Mouse (Mus musculus): ENCODE measurements around the gene Dusp19. TPM values are rescaled to one million over a fixed set of nuclear protein-coding genes. Genes with fewer than 3 reads are reported as not detected.
A peak's percentile ranks its signal among the peaks of the same experiment; 100 is the strongest.

The Dusp19 gene
- 10 to 100 TPM in 1 of 2 experiments, 1 to 10 TPM in 1; 9.0 to 13.3 TPM for total RNA-seq (2021)
- long read RNA-seq, experiment 1, transcript Dusp19-201 (4 exons, 1,632 nt): major isoform, 7 of 8 reads
- long read RNA-seq, experiment 1, partial matches to known transcripts: 0 of 8 reads
- long read RNA-seq, experiment 1, other reads (novel, unspliced or antisense): 0 of 8 reads
- long read RNA-seq, experiment 2, transcript Dusp19-201 (4 exons, 1,632 nt): major isoform, 8 of 13 reads
- long read RNA-seq, experiment 2, partial matches to known transcripts: 0 of 13 reads
- long read RNA-seq, experiment 2, other reads (novel, unspliced or antisense): 1 of 13 reads

GRCm38 (mm10) chr2:80616854-80617737 is at the start of gene Dusp19, which contains the start of gene Nup35:
TSS of gene Dusp19 (plus strand) at chr2:80617045.
TSS of gene Nup35 (plus strand) at chr2:80617236.
- DNase-seq: peak; percentile 97

- DNase-seq: no peak
Measured at GRCm38 (mm10) chr2:80567411-80567810, 49.4 kb upstream of the Dusp19 start.

- no peak for DNase-seq
Measured at GRCm38 (mm10) chr2:80570656-80571055, 46.2 kb upstream of the Dusp19 start.

DNA sequence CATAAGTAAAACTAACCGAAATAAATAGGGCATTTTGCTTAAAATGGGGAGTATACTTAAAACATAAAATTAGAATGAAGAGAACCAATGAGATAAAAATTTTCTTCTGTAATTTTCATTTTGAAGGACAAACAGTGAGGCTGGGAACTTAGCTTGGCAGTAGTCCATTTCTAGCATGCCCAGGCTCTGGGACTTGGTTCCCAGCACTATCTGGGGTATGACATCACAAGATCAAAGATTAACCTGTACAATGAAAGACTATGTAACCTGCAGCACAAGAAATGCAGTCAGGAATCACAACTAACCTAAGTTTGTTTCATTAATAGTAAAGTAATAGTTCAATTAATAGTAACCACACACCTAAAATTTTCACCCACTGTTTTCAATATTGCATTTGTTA is 39.6 kb upstream of the Dusp19 start:
- DNase-seq: no peak

GRCm38 (mm10) chr2:80579253-80579891 is 37.5 kb upstream of the Dusp19 start:
- DNase-seq: no peak

- DNase-seq: peak; percentile 60
Measured at GRCm38 (mm10) chr2:80580311-80580961, 36.4 kb upstream of the Dusp19 start.

- peak; percentile 94 for DNase-seq
Measured at GRCm38 (mm10) chr2:80581043-80581711, 35.7 kb upstream of the Dusp19 start, which contains the start of gene Nckap1. TSS of gene Nckap1 (minus strand) at chr2:80581380.

GRCm38 (mm10) chr2:80582356-80582755 is 34.5 kb upstream of the Dusp19 start:
- no peak for DNase-seq

GRCm38 (mm10) chr2:80594215-80594918 is 22.5 kb upstream of the Dusp19 start:
- DNase-seq: no peak

- DNase-seq: no peak
Measured at GRCm38 (mm10) chr2:80596960-80597359, 19.9 kb upstream of the Dusp19 start.

DNA sequence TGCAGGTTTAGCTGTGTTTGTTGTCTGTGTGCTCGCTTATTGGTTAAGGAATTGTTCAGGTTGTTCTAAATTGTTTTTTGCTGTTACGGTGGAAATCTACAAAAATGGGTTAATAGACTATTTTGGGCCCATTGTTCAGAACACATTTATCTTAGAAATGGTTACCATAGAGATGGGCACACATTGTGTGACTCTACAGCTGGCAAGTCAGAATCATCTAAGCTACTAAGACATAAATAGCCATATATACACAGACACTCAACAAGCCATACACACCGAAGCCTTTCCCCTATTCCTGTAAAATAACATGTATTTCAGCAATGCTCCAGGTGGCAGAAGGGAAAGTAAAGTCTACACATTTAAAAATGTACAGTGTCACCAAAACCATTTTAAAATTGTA is 17.0 kb upstream of the Dusp19 start:
- DNase-seq: no peak

DNA sequence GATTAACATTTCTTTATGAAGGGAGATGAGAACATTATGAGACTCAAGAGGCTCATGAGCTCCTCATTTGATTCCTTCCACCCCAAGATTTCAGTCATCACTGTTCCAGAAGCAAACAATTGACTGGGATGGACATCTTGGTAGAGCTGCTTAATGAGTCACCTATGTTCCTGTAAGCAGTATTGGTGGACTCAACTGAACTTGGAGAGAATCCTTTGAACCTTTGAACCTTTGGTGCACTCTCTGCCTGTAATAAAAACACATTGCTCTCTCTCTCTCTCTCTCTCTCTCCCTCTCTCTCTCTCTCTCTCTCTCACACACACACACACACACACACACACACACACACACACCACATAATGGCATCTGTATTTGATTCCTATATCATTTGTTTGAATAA is 16.2 kb upstream of the Dusp19 start:
- DNase-seq: no peak

DNA sequence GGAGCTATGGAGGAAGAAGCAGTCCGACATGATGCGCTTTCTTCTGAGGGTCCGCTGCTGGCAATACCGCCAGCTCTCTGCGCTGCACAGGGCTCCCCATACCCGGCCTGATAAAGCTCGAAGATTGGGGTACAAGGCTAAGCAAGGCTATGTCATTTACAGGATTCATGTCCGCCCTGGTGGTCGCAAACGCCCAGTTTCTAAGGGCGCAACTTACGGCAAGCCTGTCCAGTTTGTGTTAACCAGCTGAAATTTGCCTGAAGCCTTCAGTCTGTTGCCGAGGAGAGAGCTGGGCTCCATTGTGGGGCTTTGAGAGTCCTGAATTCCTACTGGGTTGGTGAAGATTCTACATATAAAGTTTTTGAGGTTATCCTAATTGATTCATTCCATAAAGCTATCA is 14.1 kb upstream of the Dusp19 start:
- no peak for DNase-seq

GRCm38 (mm10) chr2:80603771-80604426 is 12.9 kb upstream of the Dusp19 start:
- no peak for DNase-seq

DNA sequence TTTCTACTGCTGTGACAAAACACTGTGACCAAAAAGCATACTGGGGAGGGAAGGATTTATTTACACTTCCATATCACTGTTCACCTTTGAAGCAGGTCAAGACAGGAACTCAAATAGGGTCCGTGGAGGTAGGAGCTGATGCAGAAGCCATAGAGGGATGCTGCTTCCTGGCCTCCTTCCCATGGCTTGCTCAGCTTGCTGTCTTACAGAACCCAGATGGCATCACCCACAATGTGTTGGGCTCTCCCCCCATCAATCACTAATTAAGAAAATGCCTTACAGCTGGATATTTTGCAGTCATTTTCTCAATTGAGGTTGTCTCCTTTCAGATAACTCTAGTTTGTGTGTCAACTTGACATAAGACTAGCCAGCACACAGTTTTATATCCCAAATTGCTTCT is 4.6 kb upstream of the Dusp19 start:
- no peak for DNase-seq

DNA sequence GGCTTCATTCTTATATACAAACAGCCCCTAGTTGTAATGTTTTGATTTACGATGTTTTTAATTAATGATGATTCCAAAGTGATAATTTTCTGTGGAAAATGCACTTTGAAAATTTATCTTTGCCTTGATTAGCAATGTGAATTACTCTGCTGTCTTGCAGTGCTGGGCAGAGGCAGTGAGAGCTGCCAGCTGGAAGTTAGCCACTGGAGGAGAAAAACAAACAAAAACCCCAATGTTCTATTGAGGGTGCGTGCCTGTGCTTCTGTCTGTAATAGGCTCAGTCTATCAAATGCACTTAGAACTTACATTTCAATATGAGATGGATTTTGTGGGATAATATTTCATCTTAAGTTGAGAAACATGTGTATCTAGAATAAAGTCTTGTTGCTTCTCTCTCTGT is 4.0 kb upstream of the Dusp19 start:
- peak; percentile 26 for DNase-seq

- DNase-seq: peak; percentile 10
Measured at GRCm38 (mm10) chr2:80618991-80619390, 2.1 kb downstream of the Dusp19 start.

DNA sequence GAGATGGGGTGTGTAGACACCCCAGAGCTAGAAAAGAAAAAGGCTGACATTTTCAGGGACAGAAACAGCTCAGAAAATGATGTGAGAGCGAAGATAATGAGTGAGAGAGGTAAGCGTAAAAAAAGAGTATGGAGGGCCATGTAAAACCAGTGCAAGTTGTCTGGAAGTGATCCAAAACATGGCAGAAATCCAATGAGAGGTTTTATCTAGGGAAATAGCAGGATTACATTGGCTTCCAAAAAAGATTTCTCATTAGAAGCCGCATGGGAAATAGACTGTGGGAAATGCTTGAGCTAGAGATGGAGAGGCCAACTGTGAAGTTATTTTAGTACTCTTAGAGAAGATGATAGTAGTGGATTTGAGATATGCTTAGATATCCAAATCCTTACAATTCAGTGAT is 5.1 kb downstream of the Dusp19 start:
- DNase-seq: no peak

- no peak for DNase-seq
Measured at GRCm38 (mm10) chr2:80624523-80624922, 7.7 kb downstream of the Dusp19 start.

GRCm38 (mm10) chr2:80632336-80633026 is 15.6 kb downstream of the Dusp19 start:
- no peak for DNase-seq
